Mouse (Mus musculus): ENCODE data around the gene 1700123O20Rik. TPM values are rescaled to one million over a fixed set of nuclear protein-coding genes. Genes with fewer than 3 reads are reported as not detected.

The 1700123O20Rik gene
- polyA plus RNA-seq, 1 experiment from 2014 or later: 67.5 TPM

DNA sequence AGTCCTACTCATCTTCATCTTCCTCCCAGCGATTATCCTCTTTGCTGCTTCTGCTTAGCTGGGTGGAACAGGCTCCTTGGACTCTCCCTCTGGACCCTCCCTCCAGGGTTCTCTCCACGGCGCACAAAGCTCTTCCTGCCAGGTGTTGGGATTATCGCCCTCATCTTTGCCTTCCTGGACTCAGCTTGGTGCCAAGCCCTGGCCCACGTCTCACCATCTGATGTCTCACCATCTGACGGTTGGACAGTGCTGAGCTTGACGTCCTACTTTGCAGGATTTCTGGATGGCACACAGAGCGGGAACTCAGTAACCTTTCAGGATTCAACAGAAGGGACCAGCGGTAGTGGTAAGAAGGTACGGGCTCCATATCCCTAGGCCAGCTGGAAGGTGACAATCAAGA lies 35.7 kb downstream of the 1700123O20Rik start:
- Histone ChIP-seq H3K4me3 (ENCODE audit: low read depth, low read length) (no peak overlapping the region), H3K36me3 (ENCODE audit: insufficient read depth, low read length) (no peaks in the 10 kb centered on the region), H3K4me2 (replicated peaks; ENCODE audit: low read depth, low read length) (no peak overlapping the region), H3K27ac (ENCODE audit: low read length) (no peak overlapping the region), H3K4me1 (ENCODE audit: insufficient read depth, low read depth, low read length) (no peaks in the 10 kb centered on the region), H3K9me3 (ENCODE audit: low read length) (no peaks in the 10 kb centered on the region), H3K9ac (replicated peaks; ENCODE audit: low read depth) (no peak overlapping the region), H3K27me3 (replicated peaks; ENCODE audit: insufficient read depth, low read length) (no peaks in the 10 kb centered on the region)
- TF ChIP-seq CTCF (IDR thresholded peaks at IDR 0.05): no peak
- TF ChIP-seq EP300 (IDR thresholded peaks at IDR 0.05): no peak
- DNase-seq (ENCODE audit: low spot score) (no peak), ATAC-seq (no peak)
- WGBS: 72% methylated on average over 10 of the region's 10 CpGs

DNA sequence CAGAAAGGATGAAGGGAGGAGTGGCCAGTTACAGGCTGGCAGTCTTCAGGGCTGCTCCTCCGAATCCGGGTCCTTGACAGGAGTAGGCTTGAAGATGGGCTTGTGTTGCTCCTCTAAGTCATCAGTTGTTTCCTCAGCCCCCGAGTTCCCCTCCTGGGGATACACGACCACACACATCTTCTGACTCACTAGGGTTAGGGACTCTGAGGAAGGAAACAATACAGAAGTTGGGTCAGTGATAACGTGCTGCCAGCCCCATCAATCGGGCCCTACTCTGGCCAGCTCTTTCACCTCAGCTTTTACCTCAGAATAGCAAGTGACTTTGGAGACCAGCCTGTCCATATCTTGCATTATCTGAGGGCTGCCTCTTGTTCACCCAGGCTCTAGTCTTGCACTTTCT lies 38.0 kb downstream of the 1700123O20Rik start:
- Histone ChIP-seq H3K4me2 (replicated peaks; ENCODE audit: low read depth, low read length) (no peak overlapping the region), H3K36me3 (ENCODE audit: insufficient read depth, low read length) (no peaks in the 10 kb centered on the region), H3K9ac (replicated peaks; ENCODE audit: low read depth) (no peak overlapping the region), H3K27ac (ENCODE audit: low read length) (no peak overlapping the region), H3K4me3 (ENCODE audit: low read depth, low read length) (no peak overlapping the region), H3K4me1 (ENCODE audit: insufficient read depth, low read depth, low read length) (no peaks in the 10 kb centered on the region), H3K27me3 (replicated peaks; ENCODE audit: insufficient read depth, low read length) (no peaks in the 10 kb centered on the region), H3K9me3 (ENCODE audit: low read length) (no peaks in the 10 kb centered on the region)
- TF ChIP-seq EP300 (IDR thresholded peaks at IDR 0.05): no peak
- no peak for TF ChIP-seq CTCF (IDR thresholded peaks at IDR 0.05)
- DNase-seq (ENCODE audit: low spot score): no peak
- WGBS: 67% methylated on average over 6 of the region's 6 CpGs
- ATAC-seq: no peak

DNA sequence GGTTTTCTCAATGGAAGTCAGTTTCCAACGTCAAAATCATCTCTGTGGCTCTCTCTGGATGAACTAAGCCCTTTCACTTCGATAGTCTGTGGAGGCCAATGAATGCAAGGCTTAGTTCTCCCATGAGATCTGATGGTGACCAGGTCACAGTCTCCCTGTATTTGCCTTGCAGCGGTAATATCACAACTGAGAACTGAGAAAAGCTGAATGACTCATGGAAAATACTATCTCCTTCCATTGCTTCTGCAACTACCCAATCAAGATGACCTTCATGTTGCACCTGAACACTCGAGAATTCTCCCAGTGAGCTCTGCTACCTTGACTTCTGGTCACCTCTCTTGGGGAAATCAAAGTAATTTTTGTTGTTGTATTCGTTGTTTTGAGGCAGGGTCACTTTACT lies 41.5 kb downstream of the 1700123O20Rik start:
- Histone ChIP-seq H3K36me3 (ENCODE audit: insufficient read depth, low read length) (no peaks in the 10 kb centered on the region), H3K4me3 (ENCODE audit: low read depth, low read length) (no peak overlapping the region), H3K9ac (replicated peaks; ENCODE audit: low read depth) (no peak overlapping the region), H3K27me3 (replicated peaks; ENCODE audit: insufficient read depth, low read length) (no peaks in the 10 kb centered on the region), H3K9me3 (ENCODE audit: low read length) (no peaks in the 10 kb centered on the region), H3K4me1 (ENCODE audit: insufficient read depth, low read depth, low read length) (no peaks in the 10 kb centered on the region), H3K27ac (ENCODE audit: low read length) (no peak overlapping the region), H3K4me2 (replicated peaks; ENCODE audit: low read depth, low read length) (no peak overlapping the region)
- DNase-seq (ENCODE audit: low spot score) (no peak), ATAC-seq (no peak)
- WGBS: 71% methylated on average over 5 of the region's 5 CpGs
- TF ChIP-seq CTCF (IDR thresholded peaks at IDR 0.05): no peak
- no peak for TF ChIP-seq EP300 (IDR thresholded peaks at IDR 0.05)

DNA sequence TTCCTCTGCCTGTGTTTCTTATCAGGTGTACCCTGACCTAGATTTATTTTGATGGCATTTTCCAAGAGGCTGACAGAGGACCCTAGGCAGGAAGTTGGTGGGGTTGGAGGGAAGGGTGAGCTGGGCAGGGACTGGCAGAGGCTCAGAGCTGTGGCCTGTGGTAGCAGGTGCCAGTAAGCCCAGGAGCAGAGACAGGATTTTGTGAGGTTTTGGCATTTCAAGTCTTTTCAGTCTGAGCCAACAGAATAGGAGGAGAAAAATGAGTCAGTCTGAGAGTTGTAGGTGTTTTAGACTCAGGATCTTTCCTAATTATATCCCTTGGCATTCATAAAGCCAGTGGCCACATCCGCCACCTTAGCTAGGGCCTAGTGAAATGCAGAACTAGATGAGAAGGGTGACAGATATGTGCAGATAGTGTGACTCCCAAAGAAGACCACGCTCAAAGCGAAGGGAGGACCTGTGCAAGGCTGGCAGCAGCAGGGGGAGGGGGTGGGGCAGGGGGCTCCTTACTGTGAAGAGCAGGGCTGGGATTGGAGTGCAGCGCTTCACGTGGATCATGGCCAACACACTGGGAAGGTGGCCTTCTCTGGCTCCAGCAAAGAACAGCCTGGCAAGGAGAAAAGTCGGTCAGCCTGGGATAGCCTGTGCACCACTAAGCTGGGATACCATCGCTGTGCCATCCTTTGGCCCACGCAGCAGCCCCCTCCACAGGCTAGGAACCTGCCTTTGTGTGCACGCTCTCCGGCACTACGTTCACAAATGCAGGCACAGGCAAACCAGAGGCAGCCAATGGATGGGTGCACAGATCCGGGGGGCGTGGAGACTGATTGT lies 43.0 kb downstream of the 1700123O20Rik start:
- Histone ChIP-seq H3K4me3 (ENCODE audit: low read depth, low read length) (no peak overlapping the region), H3K27me3 (replicated peaks; ENCODE audit: insufficient read depth, low read length) (no peaks in the 10 kb centered on the region), H3K36me3 (ENCODE audit: insufficient read depth, low read length) (no peaks in the 10 kb centered on the region), H3K9me3 (ENCODE audit: low read length) (no peaks in the 10 kb centered on the region), H3K9ac (replicated peaks; ENCODE audit: low read depth) (no peak overlapping the region), H3K4me2 (replicated peaks; ENCODE audit: low read depth, low read length) (no peak overlapping the region), H3K27ac (ENCODE audit: low read length) (no peak overlapping the region), H3K4me1 (ENCODE audit: insufficient read depth, low read depth, low read length) (no peaks in the 10 kb centered on the region)
- WGBS: 76% methylated on average over 12 of the region's 13 CpGs
- ATAC-seq: no peak
- DNase-seq (ENCODE audit: low spot score): no peak
- no peak for TF ChIP-seq EP300 (IDR thresholded peaks at IDR 0.05)
- no peak for TF ChIP-seq CTCF (IDR thresholded peaks at IDR 0.05)

DNA sequence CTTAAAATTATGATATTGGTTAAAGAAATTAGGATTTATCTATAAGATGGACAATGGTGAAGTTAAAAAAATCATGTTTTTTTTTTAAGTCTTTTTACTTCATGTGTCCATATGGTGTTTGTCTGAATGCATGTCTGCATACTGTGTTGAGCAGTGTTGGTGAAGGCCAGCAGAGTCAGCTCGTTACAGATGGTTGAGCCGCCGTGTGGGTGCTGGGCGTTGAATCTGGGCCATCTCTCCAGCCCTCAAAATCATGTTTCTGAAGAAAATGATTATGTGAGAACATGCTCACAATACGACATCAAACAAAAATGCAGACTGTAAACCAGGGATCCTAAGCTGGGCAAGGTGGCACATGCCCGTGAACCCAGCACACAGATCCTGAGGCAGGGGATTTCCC lies 44.3 kb downstream of the 1700123O20Rik start:
- Histone ChIP-seq H3K27me3 (replicated peaks; ENCODE audit: insufficient read depth, low read length) (no peaks in the 10 kb centered on the region), H3K4me2 (replicated peaks; ENCODE audit: low read depth, low read length) (no peak overlapping the region), H3K9me3 (ENCODE audit: low read length) (no peaks in the 10 kb centered on the region), H3K4me1 (ENCODE audit: insufficient read depth, low read depth, low read length) (no peaks in the 10 kb centered on the region), H3K27ac (ENCODE audit: low read length) (no peak overlapping the region), H3K4me3 (ENCODE audit: low read depth, low read length) (no peak overlapping the region), H3K36me3 (ENCODE audit: insufficient read depth, low read length) (no peaks in the 10 kb centered on the region), H3K9ac (replicated peaks; ENCODE audit: low read depth) (no peak overlapping the region)
- DNase-seq (ENCODE audit: low spot score): no peak
- TF ChIP-seq CTCF (IDR thresholded peaks at IDR 0.05) (no peak), EP300 (IDR thresholded peaks at IDR 0.05) (no peak)
- ATAC-seq: no peak
- 69% methylated on average over 6 of the region's 6 CpGs for WGBS

DNA sequence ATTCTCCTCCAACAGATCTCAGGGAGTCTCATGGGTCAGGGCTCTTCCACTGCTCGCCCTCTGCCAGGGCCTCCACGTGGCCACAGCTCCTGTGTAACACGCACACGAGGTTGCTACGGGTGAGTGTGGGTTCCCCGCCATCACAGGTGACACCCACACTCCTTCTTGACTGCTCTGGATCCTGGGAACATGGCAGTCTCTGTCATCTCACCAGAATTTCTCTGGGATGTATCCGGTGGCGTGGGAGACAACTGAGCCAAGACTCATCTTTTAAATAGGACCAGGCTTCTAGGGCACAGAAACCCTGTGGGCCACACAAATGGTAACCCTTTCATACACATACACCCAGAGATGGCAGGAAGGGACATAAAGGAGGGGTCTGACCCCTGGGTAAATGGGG lies 46.2 kb downstream of the 1700123O20Rik start:
- Histone ChIP-seq H3K27ac (ENCODE audit: low read length) (no peak overlapping the region), H3K4me2 (replicated peaks; ENCODE audit: low read depth, low read length) (no peak overlapping the region), H3K4me3 (ENCODE audit: low read depth, low read length) (no peak overlapping the region), H3K36me3 (ENCODE audit: insufficient read depth, low read length) (no peaks in the 10 kb centered on the region), H3K9me3 (ENCODE audit: low read length) (no peaks in the 10 kb centered on the region), H3K9ac (replicated peaks; ENCODE audit: low read depth) (no peak overlapping the region), H3K4me1 (ENCODE audit: insufficient read depth, low read depth, low read length) (no peaks in the 10 kb centered on the region), H3K27me3 (replicated peaks; ENCODE audit: insufficient read depth, low read length) (no peaks in the 10 kb centered on the region)
- WGBS: 85% methylated on average over 8 of the region's 8 CpGs
- no peak for DNase-seq (ENCODE audit: low spot score)
- no peak for TF ChIP-seq EP300 (IDR thresholded peaks at IDR 0.05)
- no peak for TF ChIP-seq CTCF (IDR thresholded peaks at IDR 0.05)
- ATAC-seq: no peak

Data from lung, postnatal 0 days (tissue).